12 mouse cellular contexts compared by ENCODE assay signal in genomic region chr15:101869431-101869830, GRCm38 (mm10). TPM values are rescaled to one million over a fixed set of nuclear protein-coding genes. Genes with fewer than 3 reads are reported as not detected.
A peak's percentile ranks its signal among the peaks of the same experiment; 100 is the strongest.
DNase-seq lines count a peak whose midpoint lies in the region; ATAC-seq lines count a peak whose summit lies in the region.
"Had no signal": no experiment of that assay in that cellular context is flagged by ENCODE, and none has a peak within 500 bp of the region (broad histone marks: within the 10 kb centered on the region; RNA-seq: fewer than 3 reads in every experiment).

TSS of gene Krt77 (minus strand) at chr15:101869705.

- H3K4me2 ChIP-seq in hindbrain, embryonic 14.5 days (replicated peaks) = no peak within 1 kb of the TSS
- H3K4me2 ChIP-seq in hindbrain, embryonic 13.5 days = no peak within 1 kb of the TSS
- H3K4me2 ChIP-seq in forebrain, embryonic 16.5 days (ENCODE audit: low read length) = no peak within 1 kb of the TSS
- H3K4me2 ChIP-seq: kidney, embryonic 15.5 days had no signal

- no peaks in the 10 kb centered on the region for H3K27me3 ChIP-seq in hindbrain, embryonic 14.5 days (ENCODE audit: control insufficient read depth, insufficient read depth, low read length)
- 0 out of 2 replicates have a peak, but pooled peaks cover 15% of the 10 kb centered on the region for H3K27me3 ChIP-seq in hindbrain, embryonic 13.5 days
- H3K27me3 ChIP-seq in forebrain, embryonic 16.5 days (replicated peaks; ENCODE audit: control insufficient read depth, insufficient read depth, low read length) = no peaks in the 10 kb centered on the region

- no peaks in the 10 kb centered on the region for H3K9me3 ChIP-seq in hindbrain, embryonic 14.5 days (ENCODE audit: control insufficient read depth, low read length)
- H3K9me3 ChIP-seq in hindbrain, embryonic 13.5 days = no peaks in the 10 kb centered on the region
- H3K9me3 ChIP-seq in forebrain, embryonic 16.5 days (ENCODE audit: control insufficient read depth, low read length) = no peaks in the 10 kb centered on the region
- H3K9me3 ChIP-seq: kidney, embryonic 15.5 days had no signal

- 0 out of 2 replicates have a peak within 1 kb of the TSS, but pooled peaks have one; percentile 26 for H3K27ac ChIP-seq in hindbrain, embryonic 14.5 days
- H3K27ac ChIP-seq in hindbrain, embryonic 13.5 days = no peak within 1 kb of the TSS
- H3K27ac ChIP-seq in forebrain, embryonic 16.5 days (ENCODE audit: low read length) = no peak within 1 kb of the TSS
- H3K27ac ChIP-seq: kidney, embryonic 15.5 days; liver, embryonic 14.5 days had no signal

- H3K4me1 ChIP-seq in hindbrain, embryonic 14.5 days (replicated peaks; ENCODE audit: control insufficient read depth, insufficient read depth, low read length) = peaks cover 7% of the 10 kb centered on the region
- no peaks in the 10 kb centered on the region; the same call in 1 of the 2 replicates for H3K4me1 ChIP-seq in hindbrain, embryonic 13.5 days (replicated peaks)
- H3K4me1 ChIP-seq in forebrain, embryonic 16.5 days (replicated peaks; ENCODE audit: control insufficient read depth, insufficient read depth, low read length) = peaks cover 5% of the 10 kb centered on the region; the same call in 1 of the 2 replicates
- H3K4me1 ChIP-seq: kidney, embryonic 15.5 days had no signal

- H3K9ac ChIP-seq in hindbrain, embryonic 14.5 days = no peak within 1 kb of the TSS
- H3K9ac ChIP-seq in hindbrain, embryonic 13.5 days = no peak within 1 kb of the TSS
- no peak within 1 kb of the TSS for H3K9ac ChIP-seq in forebrain, embryonic 16.5 days (replicated peaks; ENCODE audit: low read depth, low read length)
- H3K9ac ChIP-seq: kidney, embryonic 15.5 days; liver, embryonic 14.5 days had no signal

- peak; percentile 57 for DNase-seq in hindbrain, embryonic 14.5 days (ENCODE audit: low spot score)
- peak; percentile 51 to 68 for DNase-seq in layer of hippocampus, postnatal 36 days
- DNase-seq in right cerebral cortex, adult 18-20 months = peak; percentile 80
- no peak for DNase-seq in urinary bladder, adult 18-20 months (ENCODE audit: low spot score in 2 of 2)
- DNase-seq in testis, postnatal 14 days (ENCODE audit: low spot score) = no peak
- DNase-seq: spleen, adult 18-20 months; thymus, postnatal 36 days had no signal

- no peak within 1 kb of the TSS for H3K4me3 ChIP-seq in hindbrain, embryonic 14.5 days (replicated peaks; ENCODE audit: low read length)
- H3K4me3 ChIP-seq in hindbrain, embryonic 13.5 days = no peak within 1 kb of the TSS
- H3K4me3 ChIP-seq in forebrain, embryonic 16.5 days (replicated peaks; ENCODE audit: low read length) = no peak within 1 kb of the TSS
- H3K4me3 ChIP-seq: kidney, embryonic 15.5 days had no signal

- no peak for ATAC-seq in hindbrain, embryonic 14.5 days (ENCODE audit: low FRiP score)
- ATAC-seq in hindbrain, embryonic 13.5 days (ENCODE audit: low FRiP score) = no peak
- peak; percentile 89 for ATAC-seq in forebrain, embryonic 16.5 days
- no peak for ATAC-seq in CD4-positive, CD25-positive, alpha-beta regulatory T cell, adult 4 months

- no peaks in the 10 kb centered on the region for H3K36me3 ChIP-seq in hindbrain, embryonic 14.5 days (replicated peaks; ENCODE audit: control insufficient read depth, insufficient read depth)
- no peaks in the 10 kb centered on the region for H3K36me3 ChIP-seq in hindbrain, embryonic 13.5 days
- H3K36me3 ChIP-seq in forebrain, embryonic 16.5 days (ENCODE audit: control insufficient read depth, insufficient read depth) = no peaks in the 10 kb centered on the region
- H3K36me3 ChIP-seq: kidney, embryonic 15.5 days had no signal

- WGBS in hindbrain, embryonic 14.5 days = 35% methylated on average over 6 of the region's 6 CpGs
- WGBS in hindbrain, embryonic 13.5 days = 27% methylated on average over 6 of the region's 6 CpGs
- 23% methylated on average over 6 of the region's 6 CpGs for WGBS in forebrain, embryonic 16.5 days

RNA-seq across cellular contexts. Expression of gene Krt77, which starts in this region (rescaled TPM):
- polyA plus RNA-seq in hindbrain, embryonic 14.5 days (2014; fragmentation: Nextera tagmentation; extraction: Ambion mirVana) = 0.20 and 0.21 TPM in 2 replicates
- polyA plus RNA-seq in hindbrain, embryonic 13.5 days (2015; fragmentation: Nextera tagmentation; extraction: Ambion mirVana) = 0.10 TPM in 1 of 2 replicates, not detected in the other
- polyA plus RNA-seq in forebrain, embryonic 16.5 days (2015; fragmentation: Nextera tagmentation; extraction: Ambion mirVana) = 0.49 and 0.94 TPM in 2 replicates
- 10 to 100 TPM in 1 of 2 experiments, 1 to 10 TPM in 1; 9.2 to 10.1 TPM for total RNA-seq in layer of hippocampus, postnatal 36 days (2021)
- not detected for polyA plus RNA-seq in CD4-positive, CD25-positive, alpha-beta regulatory T cell, adult 4 months (2017; shearing (Covaris generic))

Comparison
In these comparisons a context has a peak if more than half of its experiments do, and no peak if none do; other contexts are left out.
1. Peak in DNase-seq and H3K27ac ChIP-seq in hindbrain, embryonic 14.5 days; RNA of the gene not detected or under 1 TPM.
2. Peak in ATAC-seq in forebrain, embryonic 16.5 days; RNA of the gene not detected or under 1 TPM.
3. DNase-seq: peak in layer of hippocampus, postnatal 36 days (2 of 2) and right cerebral cortex, adult 18-20 months (single experiment); none in urinary bladder, adult 18-20 months (0 of 2) and testis, postnatal 14 days (single experiment).